Mouse (Mus musculus) retina, embryonic 14.5 days (tissue): Measurements from ENCODE around the gene Hist1h2ad.
"Not testable (repeated sequence)": the region's sequence is repeated elsewhere in the genome, so short reads cannot be mapped to it uniquely, and the experiment has no call there.

ENCODE experiments used
- DNase-seq: peaks from one replicate; pipeline ENCODE4 v3.0.0-alpha.2; 2015; ENCODE audit warnings: low spot score

Gene Hist1h2ad

GRCm38 (mm10) chr13:23573898-23574524 lies at the start of gene Hist1h2ad, which contains the start of gene Hist1h2bf:
Gene Hist1h2ad (plus strand): TSS chr13:23574381.
Gene Hist1h2bf (minus strand): TSS chr13:23574196.
- peak; percentile 98 for DNase-seq

- DNase-seq, result peak; percentile 94
Observed at GRCm38 (mm10) chr13:23524654-23525053, 49.5 kb upstream of the Hist1h2ad start.

- DNase-seq, result peak; percentile 69
Observed at GRCm38 (mm10) chr13:23525901-23526300, 48.3 kb upstream of the Hist1h2ad start.

DNA sequence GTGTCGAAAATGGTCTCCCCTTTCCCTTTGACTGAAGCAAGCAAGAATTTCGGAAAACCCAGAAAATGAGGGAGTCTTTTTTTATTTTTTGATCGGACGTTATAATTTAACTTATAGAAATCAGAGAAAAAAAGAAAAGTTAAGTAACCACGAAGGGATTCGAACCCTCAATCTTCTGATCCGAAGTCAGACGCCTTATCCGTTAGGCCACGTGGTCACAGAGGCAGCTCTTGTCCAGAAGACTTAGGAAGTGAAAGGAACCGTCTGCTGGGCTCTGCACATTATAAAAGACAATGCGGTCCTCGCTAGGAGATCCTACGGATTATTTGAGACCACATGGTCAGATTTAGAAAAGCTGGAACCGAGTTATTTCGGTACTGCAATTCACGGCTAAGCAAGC lies 47.9 kb upstream of the Hist1h2ad start:
- peak; percentile 98 for DNase-seq

DNA sequence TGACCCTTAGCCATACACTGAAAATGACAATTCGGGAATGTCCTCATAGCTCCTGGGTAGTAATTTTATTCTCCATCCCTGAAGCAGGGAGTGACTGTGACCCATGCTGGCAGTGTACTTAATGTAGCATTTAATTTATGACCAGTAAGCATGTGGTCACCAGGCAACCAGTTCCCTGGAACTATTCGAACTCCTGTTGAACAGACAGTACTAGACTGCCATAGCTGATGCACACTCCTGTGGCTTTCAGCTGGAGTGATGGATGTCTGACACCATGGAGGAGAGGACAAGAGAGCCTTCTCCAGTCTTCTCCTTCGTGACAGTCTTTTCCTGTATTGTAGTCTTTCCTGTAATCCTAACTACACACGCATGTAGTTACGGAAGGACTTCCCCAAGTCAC lies 45.2 kb upstream of the Hist1h2ad start:
- DNase-seq, result no peak

GRCm38 (mm10) chr13:23529480-23530165 lies 44.6 kb upstream of the Hist1h2ad start:
- DNase-seq, result no peak

DNA sequence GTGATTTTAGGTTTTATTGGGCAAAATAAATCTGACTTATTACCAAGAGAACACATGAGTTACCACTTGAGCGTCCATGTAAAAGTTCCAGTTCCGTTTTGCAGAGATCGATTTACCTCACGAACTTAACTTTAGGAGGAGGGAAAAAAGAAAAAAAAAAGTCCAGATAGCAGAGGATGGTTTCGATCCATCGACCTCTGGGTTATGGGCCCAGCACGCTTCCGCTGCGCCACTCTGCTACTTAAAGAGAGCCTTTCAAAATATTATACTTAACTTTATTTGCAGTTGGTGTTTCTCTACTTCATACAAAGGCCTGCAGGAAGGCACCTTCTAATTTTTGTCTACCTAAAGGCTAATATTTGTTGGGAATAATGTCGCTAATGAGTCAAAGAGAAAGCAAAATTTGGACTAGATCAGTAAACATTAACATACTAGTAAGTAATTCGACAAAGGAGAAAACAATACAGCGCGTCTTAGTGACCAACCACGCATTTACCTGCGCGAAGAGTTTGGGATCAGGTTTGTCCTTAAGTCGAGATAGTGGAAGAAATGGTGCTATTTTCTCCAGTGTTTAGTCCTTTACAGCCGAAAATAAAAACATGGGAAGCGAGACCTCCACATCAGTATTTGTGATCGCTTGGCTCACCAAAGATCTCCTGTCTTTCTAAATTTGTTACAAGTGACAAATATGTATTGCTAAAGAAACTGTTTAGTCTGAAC lies 43.8 kb upstream of the Hist1h2ad start:
- peak; percentile 85 for DNase-seq

DNA sequence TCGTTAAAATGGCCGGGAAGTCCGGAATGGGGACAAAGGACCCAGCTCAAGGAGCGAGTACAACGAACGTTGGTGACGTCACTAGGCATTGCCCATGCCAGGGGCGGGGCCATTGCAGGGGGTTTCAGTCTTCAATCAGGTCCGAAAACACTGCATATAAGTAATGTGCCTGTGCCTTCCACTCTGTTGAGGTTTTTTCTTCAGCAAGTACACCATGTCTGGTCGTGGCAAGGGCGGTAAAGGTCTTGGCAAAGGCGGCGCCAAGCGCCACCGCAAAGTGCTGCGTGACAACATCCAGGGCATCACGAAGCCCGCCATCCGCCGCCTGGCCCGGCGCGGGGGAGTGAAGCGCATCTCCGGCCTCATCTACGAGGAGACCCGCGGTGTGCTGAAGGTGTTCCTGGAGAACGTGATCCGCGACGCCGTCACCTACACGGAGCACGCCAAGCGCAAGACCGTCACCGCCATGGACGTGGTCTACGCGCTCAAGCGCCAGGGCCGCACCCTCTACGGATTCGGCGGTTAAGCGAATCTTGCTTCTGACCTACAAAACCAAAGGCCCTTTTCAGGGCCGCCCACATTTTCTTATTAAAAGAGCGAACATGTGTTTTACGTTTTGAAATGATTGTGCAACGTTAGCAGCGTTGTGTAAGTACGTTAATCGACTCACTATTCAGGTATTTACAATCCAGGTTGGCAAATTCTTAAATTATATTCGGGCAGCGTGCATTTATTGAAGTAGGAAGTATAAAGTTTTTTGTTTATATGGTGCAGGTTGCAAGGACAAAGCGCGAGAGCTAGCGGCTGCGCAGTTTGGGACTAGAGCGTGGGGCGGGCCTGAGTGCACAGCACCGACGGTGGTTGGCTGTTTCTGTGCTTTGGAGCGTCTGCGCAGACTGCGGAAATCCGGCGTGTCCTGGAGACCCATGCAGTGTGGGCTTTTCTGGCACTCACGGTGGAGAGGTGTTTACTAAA lies 43.0 kb upstream of the Hist1h2ad start, which contains the start of gene Hist1h4h:
Hist1h4h (plus strand) TSS at position 150 of the 975 bp plus-strand sequence.
- DNase-seq, result peak; percentile 100

DNA sequence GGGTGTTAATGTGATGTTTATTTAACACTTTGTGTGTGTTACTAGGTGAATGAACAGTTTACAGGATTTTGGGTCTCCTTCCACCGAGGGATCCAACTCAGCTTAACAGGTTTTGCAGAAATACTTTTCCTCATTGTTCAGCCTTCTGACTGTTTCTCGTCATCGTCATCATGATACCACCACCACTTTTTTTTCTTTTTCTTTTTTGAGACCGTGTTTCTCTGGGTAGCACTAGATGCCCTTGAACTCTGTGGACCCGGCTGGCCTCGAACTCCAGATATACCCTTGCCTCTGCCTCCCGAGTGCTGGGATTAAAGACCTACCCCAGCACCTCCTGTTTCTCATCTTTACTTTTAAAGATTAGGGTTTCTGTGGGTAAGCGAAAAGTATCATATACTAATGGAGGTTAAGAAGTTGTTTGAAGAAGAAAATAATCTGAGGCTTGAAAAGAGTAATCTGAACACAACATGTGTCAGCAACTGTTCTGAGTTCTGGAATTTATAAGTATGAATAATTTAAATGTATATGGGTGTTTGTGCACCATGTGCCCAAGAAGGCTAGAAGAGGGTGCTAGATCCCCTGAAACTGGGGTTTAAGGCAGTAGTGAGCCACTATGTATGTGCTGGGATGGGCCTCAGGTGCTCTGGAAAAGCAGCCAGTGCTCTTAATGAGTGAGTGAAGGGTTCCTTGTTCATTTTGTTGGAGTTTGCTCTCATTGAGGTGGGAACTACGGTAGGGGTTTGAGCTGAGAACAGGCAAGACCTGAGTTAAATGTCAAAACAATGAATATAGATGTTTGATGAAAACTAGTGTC lies 41.7 kb upstream of the Hist1h2ad start:
- no peak for DNase-seq

- peak; percentile 88 for DNase-seq
Observed at GRCm38 (mm10) chr13:23533560-23534367, 40.4 kb upstream of the Hist1h2ad start, which contains the start of gene Hist1h2af. Gene Hist1h2af (plus strand): TSS chr13:23533906.

GRCm38 (mm10) chr13:23534368-23535131 lies 39.6 kb upstream of the Hist1h2ad start:
- DNase-seq, result no peak

DNA sequence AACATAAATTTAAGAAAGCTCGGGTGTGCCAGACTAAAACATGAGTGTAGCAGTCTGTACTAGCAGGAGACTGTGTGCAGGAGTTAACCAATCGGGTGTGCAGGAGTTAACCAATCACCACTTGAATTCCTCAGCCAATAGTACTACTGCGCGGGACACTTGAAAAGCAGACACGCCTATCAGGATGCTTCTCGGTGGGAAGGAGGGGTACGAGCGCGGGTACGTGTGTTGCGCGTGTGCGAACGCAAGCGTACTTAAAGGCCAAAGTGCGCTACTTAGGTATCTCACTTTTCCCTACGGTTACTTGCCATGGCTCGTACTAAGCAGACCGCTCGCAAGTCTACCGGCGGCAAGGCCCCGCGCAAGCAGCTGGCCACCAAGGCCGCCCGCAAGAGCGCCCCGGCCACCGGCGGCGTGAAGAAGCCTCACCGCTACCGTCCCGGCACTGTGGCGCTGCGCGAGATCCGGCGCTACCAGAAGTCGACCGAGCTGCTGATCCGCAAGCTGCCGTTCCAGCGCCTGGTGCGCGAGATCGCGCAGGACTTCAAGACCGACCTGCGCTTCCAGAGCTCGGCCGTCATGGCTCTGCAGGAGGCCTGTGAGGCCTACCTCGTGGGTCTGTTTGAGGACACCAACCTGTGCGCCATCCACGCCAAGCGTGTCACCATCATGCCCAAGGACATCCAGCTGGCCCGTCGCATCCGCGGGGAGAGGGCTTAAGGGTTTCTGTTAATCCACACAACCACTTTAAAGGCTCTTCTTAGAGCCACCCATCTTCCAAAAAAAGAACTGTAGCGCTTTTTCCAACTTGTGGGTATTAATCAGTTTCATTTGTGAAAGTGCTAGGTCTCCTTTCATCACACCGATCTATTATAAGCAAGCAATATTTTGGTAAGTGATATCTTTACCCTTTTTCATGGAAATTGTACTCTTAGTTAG lies 38.8 kb upstream of the Hist1h2ad start, which contains the start of gene Hist1h3g:
Hist1h3g (plus strand) TSS at position 286 of the 939 bp plus-strand sequence.
- DNase-seq, result peak; percentile 92

DNA sequence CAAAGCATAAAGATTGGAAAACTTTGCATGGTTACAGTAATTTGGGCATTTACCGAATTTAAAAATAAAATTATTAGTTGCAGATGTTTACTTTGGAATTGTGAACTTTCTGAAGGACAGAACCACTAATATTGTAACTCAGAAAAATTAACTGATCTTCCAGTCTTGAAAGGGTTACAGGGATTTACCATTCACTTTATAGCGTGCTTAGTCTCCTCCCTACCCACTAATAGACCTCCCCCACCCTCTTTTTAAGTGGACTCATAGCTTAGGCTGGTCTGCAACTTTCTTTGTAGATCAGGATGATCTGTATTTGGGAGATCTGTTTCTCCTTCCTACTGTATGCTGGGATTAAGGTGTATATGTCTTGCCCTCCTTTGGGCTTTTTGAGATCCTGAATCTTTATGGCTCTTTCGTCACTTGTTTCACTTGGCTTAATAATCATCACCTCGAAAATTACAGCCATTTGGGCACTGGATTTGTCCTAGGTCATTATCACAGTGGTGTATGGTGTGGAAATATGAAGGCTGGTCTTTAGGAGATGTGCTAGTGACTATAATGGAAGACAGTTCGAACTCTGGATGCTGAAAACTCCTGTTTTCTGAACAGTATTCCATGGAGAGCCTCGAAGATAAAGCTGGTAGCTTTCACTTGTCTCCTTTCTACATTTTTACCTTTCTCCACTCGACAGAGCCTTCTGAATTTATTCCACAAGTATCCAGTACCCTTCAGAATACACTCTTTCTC lies 37.9 kb upstream of the Hist1h2ad start:
- no peak for DNase-seq

DNA sequence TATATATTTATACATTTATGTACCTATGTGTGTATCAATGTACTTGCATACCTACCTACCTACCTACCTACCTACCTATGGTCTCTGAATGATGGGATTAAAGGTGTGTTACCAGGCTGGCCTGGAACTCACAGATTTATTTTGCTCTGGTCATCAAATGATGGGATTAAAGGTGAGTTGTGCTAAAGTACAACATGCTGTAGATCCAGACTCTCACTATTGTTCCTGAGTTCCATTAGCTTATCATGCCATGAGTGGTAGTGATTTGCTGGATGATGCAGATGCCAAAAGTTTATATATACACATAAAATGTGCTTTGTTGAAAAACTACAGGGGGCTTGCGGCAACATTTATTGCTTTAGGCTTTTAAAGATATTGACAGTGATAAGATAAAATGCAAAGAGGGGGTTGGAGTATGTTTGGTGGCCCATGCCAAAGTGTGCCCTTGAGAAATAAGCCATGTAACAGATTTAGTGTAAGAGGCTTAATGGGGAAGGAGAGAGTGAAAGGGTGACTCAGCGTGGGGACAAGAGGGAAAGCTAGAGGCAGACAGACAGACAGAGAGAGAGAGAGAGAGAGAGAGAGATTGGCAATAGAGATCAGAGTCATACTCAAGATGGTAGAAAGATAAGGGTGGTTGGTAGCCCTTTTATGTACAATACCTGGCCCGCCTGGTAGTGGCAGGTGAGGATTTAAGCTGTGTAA lies 37.0 kb upstream of the Hist1h2ad start:
- no peak for DNase-seq

DNA sequence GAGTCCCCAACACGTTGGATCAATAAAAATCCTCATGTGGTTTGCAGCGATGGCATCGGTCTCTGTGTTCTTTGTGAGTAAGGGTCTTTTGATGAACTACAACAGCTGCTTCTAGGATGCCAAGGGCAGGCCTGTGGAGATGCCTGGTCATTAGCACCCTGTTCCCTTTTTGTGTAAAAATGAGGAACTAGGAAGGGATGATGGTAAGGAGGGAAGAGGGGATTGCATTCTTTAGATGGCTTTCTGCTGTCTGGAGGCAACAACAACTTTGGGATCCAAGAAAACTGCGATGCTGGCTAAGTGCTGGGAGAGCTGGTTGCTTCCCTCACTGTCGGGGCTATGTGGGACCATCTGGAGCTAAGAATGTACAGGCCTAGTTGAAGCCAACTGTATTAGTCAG lies 35.9 kb upstream of the Hist1h2ad start:
- DNase-seq, result no peak

- DNase-seq, result not testable (repeated sequence)
Observed at GRCm38 (mm10) chr13:23539821-23540220, 34.4 kb upstream of the Hist1h2ad start.
